Mouse (Mus musculus) right cerebral cortex, postnatal 14 days (tissue): ENCODE measurements around the gene Ccr5.
"Not testable (repeated sequence)": the region's sequence is repeated elsewhere in the genome, so short reads cannot be mapped to it uniquely, and the experiment has no call there.

ENCODE experiments used
- DNase-seq: peaks from one replicate; pipeline ENCODE4 v3.0.0; 2022

Gene Ccr5

DNA sequence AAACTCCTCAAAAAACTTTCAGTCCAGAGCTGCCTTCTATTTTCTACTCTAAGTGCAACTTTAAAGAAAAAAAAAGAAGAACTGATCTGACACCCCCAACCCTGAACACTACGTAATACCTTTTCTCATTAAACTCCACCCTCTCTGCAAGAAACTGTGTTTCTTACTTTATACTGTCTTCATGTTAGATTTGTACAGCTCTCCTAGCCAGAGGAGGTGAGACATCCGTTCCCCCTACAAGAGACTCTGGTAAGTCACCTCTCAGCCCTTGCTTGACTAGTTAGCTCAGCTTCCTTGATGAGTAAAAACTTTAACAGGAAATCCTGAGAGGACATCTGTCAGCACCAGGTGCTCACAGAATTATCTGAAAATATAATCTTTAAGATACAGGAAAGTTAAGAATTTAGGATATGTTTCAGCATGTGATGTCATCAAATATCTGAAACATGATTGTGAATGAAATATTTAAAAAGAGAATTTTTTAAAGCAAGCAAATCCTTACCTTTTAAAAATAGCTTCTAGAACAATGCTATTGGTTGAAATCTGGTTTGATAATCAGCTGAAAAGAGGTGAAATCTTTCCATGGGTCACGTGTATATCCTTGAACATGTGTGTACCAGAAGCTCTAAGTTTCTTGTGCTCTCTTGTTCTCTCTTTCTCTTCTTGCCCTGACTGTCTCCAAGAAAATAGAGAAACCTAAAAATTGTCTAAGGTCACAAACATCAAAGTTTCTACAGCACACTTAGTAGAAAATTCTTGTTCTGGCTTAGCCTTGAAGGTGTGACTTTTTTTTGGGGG lies at the start of gene Ccr5:
Ccr5 (plus strand) TSS at position 157 of the 798 bp plus-strand sequence.
- no peak for DNase-seq

DNA sequence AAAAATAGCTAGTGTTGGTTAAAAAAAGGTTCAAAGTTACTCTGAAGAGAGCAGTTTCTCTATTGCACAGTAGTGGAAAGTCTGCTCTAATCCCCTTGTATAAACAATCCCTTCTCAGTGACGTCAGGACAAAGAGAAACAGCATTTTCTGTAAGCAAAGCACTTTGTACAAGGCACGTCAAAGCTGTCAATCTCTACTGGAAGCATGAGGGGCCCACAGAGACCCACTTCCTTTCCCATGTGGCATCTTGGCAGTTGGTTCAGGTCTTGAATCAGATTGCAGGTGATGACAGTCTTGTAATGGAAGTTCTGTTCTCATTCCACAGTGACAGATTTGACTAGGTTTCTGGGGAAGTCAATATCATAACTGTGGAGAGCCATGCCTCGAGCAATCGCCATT lies 41.5 kb upstream of the Ccr5 start:
- DNase-seq = no peak

DNA sequence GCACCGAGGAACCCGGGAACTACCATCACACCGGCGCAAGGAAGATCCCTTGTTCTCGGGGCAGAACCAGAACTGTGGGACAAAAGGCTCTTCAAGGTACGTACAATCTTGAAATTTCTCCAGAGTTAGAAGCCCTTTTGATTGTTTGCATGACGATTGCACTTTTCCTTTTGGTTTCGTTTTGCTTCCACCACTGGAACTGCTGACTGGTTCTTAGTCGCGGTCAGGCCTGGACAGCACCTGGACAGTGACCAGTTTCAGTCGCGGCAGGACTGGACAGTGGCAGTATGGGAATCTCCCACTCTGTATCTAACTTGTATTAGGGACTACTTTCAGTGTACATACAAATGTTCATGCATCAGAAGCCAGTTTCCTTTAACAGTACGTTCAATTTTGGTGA lies 40.9 kb upstream of the Ccr5 start:
- DNase-seq = not testable (repeated sequence)

DNA sequence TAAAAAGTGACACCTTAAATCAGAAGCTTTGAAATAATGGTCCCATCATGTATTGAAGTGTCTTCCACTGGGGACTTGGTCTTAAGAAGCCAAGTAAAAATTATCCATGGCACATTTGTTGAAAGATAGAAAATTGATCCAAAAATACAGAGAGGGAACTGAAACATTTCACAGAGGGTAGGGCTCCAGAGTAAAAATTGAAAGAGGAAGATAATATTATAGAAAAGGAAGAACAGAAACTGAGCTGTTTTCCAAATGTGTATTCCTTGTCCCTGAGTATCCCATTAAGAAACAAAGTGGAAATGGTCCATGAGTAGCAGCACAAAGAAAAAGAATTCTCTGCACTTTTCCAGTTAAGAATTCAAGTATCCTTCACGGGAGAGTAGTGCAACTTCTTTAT lies 30.9 kb upstream of the Ccr5 start:
- DNase-seq = no peak

DNA sequence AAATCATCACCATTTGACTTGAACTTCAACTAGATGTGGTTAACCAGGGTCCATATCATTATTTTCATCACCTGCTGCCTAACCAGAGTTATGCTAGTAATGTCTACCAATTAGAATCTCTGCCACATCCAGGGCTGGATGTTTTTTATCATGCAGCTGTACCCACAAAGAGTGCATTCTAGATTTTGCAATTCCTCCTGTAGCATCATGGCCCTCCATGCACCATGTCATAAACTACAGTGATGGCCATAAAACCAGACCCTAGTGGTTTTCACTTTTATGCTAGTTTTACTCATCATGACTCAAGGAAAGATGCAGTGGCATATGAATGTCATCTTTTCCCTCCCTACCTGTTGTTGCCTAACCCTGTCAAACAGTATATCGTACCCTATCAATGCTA lies 22.2 kb upstream of the Ccr5 start:
- no peak for DNase-seq

DNA sequence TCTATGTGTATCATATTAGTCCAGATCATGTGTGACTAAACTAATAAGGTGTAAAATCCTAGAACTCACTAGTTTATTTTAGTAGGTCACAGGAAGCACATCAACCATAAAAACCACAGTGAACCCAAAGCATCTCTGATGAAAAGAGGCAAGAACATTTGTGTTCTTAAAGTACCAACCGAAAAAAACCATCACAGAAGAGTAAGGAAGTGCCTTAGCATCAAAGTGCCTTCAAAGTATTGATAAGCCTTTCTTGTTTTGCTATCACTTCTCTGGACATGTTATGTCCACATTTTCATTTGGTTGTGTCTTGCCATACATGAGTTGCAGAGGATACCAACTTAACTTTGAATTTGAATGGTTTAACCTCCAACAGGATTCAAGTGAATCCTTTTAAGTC lies 21.0 kb upstream of the Ccr5 start:
- DNase-seq = no peak

DNA sequence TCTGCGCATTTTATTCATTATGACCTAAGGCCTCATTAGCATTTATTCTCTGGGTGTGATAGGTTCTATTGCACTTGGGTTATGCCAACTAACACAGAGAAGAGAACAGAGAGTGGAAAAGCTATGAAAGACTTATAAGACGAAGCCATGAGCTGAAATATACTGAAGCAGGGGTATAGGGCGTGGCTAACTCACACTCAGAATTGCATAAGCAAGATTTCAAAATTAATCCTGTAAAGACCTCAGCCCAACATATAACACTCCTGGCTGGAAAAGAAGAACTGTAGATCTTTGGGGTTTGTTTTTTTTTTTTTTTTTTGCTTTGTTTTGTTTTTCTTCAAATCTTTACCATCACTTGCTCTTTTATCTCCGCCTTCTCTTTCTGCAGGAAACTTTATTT lies 19.6 kb upstream of the Ccr5 start, which contains the start of gene Ccr2:
Ccr2 (plus strand) TSS at position 228 of the 400 bp plus-strand sequence.
- no peak for DNase-seq

DNA sequence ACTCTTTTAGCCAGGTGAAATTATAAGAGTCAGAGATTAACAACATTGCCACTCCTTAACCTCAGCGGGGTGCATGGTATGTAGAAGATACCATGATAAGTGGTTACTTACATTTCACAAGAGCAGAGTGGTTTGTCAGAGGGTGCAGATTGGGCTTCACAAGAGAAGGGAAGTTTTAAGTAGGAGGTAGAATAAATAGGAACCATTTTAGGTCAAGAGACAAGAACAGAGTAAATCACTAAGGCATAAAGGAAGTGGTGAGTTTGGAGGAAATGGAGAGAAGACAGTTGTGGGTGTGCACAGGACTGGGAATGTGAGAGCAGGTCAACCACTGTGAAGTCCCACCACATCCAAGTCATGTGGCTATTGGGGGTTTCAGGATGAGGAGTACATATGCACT lies 18.1 kb upstream of the Ccr5 start:
- no peak for DNase-seq

DNA sequence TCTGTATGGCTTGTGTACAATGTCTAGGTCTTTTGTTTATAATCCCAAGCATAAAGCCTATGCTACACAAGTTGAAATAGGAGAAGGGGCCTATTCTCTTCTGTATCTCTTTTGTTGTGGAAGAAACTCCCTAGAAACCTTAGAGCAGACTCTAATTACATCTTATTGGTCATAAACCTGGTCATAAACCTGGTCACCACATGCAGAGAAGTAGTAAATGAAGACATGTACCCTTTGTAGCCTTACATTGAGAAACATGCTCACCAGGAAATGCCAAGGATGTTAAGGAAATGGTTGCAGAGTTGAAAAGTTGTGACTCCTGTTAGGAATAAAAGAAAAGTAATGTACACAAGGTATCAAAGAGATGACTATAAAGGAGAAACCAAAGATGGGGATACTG lies 16.1 kb upstream of the Ccr5 start:
- DNase-seq = no peak

DNA sequence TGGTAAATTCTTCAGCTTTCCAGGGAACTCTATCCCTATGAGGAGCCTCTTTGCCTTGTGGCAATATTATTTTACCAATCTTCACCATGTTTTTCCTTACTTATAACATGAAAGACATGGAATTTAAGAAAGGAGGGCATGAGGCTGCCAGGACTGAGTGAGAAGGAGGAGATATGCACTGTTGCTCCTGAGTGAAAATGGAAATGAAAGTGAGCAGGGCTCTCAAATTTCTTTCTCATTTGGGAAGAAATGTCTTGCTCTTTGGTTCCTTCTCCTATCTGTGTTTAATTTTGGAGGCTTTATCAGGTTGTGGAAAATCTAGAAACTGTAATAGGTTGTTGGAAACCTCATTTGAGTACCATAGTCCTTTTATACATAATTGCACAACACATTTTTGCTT lies 14.1 kb upstream of the Ccr5 start:
- no peak for DNase-seq

DNA sequence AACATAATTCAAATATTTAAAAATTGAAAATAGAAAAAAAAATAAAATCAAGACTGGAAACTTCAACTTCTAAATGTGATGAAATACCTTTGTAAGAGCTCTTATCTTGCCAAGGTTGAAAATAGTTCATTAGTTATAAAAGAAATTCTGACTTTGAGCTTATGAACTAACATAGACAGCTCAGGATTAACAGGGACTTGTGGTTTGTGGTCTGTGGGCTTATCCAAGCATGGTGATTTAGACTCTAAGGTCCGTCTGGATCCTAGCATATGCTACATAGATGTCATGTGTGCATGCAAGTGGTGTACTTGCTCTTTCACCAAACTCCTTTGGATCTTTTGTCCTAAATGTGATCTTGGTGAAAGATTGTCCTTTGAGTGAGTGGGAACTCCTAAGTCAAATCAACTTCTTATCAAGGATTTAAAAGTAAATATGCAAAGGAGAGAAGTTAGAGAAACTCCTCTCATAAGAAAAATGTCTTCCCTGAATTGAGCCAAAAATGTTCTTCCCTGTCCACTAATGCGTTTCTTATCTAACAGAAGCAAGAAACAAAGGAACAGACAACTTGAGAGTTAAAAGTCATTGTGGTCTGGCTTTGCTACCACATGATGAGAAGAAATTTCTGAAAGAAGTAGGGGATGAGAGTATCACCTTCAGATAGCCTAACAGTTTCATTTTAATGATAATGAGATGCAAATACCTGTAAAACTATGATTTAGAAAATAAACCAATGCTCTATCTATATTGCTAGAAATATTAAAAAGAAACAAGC lies 12.8 kb upstream of the Ccr5 start:
- no peak for DNase-seq

DNA sequence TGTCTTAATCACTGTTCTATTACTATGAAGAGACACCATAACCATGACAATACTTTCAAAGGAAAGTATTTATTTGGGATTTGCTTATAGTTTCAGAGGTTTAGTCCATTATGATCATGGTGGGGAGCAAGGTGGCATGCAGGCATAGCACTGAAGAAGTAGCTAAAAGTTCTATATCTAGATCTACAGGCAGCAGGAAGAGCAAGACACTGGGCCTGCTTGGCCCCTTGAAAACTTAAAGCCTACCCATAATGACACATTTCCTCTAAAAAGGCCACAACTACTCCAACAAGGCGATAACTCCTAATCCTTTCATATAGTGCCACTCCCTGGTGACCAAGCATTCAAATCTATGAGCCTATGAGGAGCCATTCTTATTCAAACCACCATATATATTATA lies 9.3 kb upstream of the Ccr5 start:
- no peak for DNase-seq

DNA sequence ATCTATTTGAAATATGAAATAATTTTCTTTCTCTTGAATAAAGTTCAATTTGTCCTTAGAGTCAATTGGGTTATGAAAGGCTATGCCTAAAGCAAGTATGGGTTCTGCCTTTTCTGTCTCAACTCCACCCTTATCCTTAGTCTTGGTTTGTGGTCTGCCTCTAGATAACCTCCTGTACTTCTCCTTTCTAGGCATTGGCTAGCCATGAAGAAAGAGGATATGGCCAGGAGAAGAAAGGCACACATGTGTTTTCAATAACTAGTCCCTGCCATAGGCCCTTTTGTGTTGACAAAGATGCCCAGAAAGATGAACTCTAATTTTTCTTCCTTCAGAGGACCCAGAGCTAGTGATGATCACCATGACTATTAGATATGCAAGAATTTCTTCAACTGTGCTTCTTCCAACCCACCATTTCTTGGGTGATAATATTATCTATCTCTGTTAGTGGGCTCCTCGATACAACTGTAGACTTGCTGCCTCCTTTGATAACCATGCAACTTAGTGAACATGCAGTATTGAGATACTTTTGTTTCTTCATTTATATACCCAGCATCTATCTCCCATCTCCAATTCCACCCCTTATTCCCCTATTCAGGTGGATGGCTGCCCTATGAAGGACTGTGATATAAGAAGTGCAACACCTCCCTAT lies 8.6 kb upstream of the Ccr5 start:
- DNase-seq = no peak

DNA sequence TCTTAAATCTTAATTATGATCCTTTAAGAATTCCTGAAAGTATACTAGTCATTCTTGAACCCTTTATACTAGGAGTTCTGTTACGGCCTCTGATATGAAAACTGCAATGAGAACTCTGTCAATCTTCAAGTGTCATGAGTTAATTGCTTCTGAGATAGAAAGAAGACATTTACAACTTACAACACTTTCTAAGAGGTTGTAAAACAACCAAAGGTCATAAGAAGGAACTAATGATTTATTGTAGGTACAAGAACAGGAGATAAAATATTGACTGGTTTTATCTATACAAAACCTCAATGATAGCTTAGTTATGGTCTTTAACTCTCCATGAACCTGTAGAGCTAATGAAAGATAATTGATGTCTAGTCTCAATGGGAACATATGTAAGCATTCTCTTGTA lies 7.6 kb upstream of the Ccr5 start:
- no peak for DNase-seq

DNA sequence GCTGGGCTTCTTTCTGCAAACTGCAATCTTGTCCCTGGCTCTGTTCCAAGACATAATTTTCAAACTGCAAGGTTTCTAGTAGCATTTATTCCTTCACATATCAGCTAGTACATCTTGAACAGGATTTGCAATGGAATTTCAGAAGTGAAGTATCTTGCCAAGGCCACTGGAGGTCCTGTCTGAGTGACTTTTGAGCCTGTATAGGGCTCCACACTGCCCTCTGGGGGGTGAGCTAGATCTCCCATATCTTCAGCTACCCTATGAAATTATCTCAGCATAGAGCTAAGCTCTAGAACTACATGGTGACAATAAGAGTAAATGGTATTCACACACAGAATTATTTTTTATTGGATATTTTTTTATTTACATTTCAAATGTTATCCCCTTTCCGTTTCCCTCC lies 2.9 kb upstream of the Ccr5 start:
- peak; percentile 17 for DNase-seq

DNA sequence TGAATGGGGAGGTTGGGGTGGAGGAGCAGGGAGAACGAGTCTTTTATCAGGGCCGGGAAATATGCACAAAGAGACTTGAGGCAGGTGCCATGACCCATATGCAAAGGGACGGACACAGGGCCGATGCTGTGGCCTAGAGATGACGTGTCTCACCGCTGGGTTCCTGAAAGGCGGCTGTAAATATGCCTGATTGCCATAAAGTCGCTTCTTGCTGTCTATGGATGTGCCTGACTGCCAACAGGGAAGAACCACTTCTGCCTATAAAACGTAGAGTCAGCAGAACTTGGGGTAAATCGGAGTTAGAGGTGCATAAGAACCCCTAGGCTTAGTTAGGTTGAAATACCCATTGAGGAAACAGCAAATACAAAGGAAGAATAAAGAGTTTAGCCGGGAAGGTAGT lies 4.2 kb downstream of the Ccr5 start:
- DNase-seq = no peak

DNA sequence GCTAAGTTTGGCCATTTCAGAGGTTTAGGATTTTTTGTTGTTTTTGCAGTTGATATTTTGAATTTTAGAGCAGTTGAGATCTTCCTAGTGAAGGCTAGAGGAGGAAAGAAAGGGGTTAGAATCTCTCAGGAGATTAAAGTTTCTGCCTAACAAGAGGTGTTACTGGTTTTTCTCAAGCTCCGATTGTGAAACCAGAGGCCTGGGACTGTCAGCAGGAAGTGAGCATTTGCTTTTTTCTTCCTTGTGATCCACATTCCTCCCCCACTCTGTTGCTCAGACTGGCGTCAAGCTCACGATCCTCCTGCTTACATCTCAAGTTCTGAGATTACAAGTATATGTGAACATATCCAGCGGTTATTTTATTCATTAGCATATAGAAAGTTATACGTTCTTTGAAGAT lies 5.0 kb downstream of the Ccr5 start:
- no peak for DNase-seq

DNA sequence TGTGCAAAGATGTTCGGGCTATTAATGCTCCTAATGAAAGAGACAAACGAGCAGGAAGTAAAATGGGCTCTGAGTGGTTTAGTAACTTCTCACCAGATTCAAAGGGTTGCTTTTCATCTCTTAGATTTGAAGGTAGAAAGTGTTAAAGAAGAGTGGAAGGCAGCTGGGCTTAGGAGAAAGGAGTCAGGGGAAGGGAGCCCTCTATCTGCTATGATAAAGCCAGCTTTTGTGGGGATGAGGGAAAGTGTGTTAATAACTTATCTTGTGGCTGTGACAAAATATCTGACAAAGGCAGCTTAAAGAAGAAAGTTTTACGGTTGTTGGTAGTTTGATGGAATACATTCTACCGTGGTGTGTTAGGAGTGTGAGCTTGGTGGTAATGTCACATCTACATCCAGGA lies 6.1 kb downstream of the Ccr5 start:
- no peak for DNase-seq

DNA sequence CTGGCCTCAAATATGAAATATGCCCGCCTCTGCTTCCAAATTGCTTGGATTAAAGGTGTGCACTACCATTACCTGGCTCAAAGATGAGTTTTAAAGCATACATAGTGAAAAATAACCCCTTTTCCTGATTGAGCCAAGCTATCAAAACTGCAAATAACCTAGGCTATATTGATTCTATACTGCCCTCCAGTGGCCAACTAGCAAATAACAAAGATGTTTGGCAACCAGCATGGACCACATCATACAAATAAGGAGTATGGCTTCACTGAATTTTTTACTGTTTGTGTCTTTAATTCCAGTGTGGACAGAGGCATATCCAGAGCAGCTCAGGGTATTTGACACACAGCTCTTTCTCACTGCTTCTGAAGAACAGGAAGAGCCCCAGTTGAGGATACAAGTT lies 7.0 kb downstream of the Ccr5 start:
- DNase-seq = no peak

DNA sequence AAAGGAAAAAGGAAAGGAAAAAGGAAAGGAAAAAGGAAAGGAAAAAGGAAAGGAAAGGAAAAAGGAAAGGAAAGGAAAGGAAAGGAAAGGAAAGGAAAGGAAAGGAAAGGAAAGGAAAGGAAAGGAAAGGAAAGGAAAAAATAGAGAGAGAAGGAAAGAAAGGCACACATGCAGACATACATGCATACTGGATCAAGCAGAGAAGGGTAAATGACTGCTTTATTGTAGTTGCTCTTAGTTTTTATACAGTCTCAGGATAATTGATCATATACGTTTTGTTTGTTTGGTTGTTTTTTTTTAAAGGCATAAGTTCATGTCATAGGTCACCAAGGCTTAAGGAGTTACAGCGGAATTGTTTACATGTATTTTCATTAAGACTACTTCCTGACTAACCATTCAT lies 11.6 kb downstream of the Ccr5 start:
- not testable (repeated sequence) for DNase-seq

DNA sequence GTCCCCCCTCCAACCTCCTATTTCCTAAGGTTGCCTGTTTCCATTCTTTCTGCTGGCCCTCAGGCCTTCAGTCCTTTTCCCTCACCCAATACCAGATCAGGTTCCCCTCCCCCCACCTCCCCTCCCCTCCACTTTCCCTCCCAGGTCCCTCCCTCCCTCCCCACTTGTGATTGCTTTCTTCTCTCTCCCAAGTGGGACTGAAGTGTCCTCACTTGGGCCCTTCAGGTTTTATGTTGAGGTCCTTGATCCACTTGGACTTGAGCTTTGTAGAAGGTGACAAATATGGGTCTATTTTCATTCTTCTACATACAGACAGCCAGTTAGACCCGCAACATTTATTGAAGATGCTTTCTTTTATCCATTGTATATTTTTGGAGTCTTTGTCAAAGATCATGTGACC lies 13.6 kb downstream of the Ccr5 start:
- not testable (repeated sequence) for DNase-seq

DNA sequence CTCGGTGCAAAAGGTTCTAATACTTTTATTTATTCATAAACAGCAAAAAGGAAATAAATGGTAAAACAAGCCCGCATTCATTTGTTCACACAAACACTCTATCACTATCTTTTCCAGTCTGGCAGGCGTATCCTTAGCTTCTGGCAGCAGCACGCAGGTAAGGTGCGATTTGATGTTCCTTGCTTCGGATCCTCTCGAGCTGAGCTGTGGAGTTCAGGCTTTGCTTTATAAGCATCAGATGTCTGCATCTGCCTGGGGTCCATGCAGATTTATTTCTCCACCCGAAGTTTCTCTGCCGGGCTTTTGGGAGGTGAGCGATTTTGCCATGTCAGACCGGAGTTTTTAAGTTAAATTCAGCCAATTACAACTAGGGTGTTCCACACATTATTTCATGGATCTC lies 16.3 kb downstream of the Ccr5 start:
- DNase-seq = no peak

DNA sequence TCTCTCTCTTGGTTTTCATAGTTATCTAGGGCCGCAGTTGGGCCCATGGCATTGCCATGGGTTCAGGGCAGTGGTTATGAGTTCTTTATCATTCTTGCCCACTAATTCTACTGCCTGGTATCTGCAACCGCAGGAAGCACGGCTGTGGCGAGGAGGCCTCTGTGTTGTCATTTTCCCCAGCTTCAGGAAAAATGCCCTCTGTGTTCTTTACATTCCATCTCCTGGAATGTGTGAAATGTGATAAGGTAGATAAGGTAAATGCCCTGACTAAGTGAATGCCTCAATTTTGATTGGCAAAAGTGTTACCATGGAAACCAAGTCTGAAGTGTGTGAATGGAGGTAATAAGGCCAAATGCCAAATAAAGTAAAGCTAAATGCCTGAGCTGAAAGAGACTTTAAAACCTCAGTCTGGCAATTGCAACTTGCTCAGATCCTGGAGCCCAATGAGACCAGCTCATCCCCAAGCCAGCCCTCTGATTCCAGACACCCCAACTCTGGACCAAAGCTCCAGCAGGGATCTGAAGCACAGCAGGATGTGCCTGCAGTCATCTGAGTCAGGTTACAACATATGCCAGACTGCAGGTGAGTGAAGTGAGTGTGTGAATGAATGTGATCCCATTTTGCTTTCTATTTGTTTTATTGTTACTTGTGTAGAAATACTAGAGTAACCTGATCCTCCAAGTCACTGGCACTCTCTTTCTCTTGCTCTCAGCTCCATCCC lies 16.9 kb downstream of the Ccr5 start:
- DNase-seq = no peak
